Mouse (Mus musculus): Measurements from ENCODE around the gene Prep.

Gene Prep

DNA sequence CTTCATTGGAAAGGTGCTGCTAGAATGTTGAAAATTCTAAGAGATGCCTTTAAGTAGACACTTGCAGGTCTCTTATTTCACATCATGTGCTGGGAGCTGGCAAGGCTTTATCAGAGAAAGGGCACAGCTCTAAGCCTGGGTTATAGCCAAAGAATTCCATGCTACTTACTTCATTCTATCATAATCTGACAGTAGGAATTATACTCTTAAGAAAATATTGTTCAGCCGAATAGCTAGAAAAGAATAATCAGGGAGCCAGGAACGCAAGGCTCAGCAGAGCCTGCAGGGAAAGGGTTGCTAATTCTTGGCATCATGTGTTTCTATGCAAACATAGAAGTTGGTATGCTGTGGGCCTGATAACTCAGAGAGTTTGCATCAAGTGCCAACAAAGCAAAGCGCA is 114.3 kb downstream of the Prep start:
- DNase-seq (ENCODE audit: low spot score in 2 of 2) = no peak

DNA sequence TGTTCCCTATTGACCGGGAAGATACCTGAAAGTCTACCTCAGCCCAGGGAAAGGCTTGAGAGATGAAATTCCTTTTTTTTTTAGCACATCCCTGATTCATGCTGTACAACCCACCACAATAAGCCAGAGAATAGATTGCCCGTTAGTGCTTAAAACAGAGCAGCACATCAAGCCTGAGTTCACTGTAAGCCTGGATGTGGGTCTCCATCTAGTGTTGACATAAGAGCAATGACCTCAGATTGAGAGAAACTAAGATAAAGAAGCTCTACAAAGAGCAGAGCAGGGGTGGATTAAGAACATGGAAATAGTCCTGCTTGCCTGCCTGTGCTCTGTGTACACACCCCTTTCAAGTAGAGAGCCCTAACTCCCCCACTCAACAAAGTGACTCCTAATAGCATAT is 118.5 kb downstream of the Prep start:
- no peak for DNase-seq (ENCODE audit: low spot score in 2 of 2)

DNA sequence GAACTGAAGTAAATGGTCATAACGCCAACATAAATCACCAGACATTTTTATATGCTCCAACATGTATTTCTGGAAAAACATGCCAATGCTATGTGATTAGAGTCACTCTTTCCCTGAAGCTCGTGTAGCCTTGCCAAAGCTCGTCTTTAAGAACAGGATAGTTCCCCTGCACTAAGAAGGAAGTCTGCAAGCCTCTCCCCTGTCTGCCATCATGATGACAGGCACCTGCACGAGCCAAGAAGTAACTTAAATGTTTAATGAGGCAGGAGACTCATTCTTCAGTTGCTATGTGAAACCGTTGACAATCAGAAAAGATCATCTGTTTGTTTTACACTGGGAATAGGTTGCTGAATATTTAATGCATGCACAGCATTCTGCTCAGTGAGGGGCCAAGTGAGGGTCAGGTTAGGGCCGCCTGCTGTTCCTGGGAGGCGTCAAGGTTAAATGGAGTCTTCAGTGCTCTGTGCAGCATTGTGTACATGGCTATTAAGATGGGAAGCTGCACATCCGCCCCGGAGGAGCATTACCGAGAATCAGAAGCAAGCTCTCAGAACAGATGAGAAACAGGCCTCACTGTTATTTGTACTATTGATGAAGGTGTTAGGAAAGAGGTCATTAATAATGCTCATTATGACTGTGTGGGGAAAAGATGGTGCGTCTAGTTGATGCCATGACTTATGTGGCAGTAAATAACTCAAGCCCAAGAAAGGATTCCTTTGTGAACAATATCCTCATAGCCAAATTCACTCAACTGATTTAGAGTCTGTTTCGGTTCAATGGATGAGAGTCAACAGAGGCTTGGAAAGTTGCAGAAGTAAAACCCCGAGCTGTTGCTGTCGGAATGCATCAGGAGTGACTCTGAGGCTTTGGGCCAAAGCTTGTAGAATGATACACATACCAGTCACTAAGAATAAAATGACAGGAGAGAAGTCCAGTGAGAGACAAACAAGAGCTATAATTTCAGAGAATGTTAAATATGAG is 126.6 kb downstream of the Prep start:
- DNase-seq (ENCODE audit: low spot score in 2 of 2) = no peak

DNA sequence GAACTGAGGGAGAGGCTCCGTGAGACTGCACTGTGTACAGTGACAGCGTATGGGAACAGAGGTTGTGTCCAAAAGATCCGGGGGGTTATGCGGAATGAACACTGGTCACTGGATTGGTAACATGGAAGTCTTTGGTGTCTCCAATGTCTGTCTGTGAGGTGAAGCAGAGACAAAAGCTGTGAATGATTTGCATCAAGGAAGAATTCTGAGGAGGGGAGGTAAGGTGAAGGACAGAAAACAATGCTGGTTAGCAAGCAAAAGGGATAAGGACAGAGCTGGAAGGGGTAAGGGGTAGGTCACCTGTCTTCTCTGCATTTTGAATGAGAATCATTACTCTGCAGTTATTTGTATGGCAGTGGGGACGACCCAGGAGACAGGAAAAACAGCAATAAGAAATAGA is 127.5 kb downstream of the Prep start:
- no peak for DNase-seq (ENCODE audit: low spot score in 2 of 2)

DNA sequence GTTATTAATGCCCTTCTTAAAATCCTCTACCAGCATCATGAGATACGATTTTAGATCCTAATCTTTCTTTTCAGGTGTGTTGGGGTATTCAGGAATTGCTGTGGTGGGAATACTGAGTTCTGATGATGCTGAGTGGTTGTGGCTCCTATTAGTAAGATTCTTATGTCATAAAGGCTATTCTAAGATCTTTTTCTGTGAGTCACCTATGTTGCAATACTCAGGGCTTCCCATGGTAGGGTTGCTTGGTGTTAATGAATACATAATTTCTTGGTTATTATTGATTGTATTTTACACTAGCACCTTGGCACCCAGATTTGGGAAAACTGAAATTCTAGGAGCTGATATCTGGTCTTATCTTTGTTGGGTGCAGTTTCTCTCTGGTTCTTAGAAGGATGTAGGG is 137.6 kb downstream of the Prep start:
- DNase-seq (ENCODE audit: low spot score in 2 of 2) = no peak

DNA sequence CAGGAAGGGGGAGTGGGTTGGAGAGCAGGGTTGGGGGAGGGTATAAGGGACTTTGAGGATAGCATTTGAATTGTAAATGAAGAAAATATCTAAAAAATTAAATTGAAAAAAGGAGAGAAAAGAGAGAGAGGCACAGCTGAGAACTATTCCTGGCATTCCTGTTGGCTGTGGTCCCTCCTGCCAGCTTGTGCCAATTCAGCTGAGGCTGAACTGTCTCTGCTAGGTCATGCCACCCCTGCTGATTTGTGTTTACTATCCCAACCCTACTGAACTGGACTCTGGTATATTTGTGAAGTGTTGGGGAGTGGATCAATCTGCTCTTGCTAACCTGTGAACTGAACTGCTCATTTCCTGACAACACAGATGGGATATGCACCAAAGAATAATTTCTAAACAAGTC is 143.2 kb downstream of the Prep start:
- no peak for DNase-seq (ENCODE audit: low spot score in 2 of 2)

DNA sequence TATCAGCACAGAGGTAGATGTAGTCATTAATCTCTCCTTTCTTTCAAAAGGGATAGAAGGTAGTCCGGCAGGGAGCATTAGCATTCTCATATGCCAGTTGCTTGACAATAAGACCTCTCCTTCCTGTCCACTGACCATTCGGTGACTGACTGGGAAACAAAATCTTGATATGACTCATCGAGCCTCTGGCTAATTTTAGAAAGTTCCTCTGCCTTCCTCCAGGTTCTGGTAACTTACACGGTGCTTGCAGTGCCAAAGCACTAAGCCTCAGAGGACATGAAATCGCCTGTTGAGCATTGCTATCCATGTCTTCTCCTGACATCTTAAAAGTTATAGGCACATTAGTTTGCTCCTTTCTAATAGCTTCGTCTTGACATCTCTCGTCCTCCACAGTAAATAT is 149.7 kb downstream of the Prep start:
- no peak for DNase-seq (ENCODE audit: low spot score in 2 of 2)
